Mouse (Mus musculus): Measurements from ENCODE around the gene Idh3g. TPM values are rescaled to one million over a fixed set of nuclear protein-coding genes. Genes with fewer than 3 reads are reported as not detected.

Gene Idh3g
- 100 to 1,000 TPM; 347 to 391 (median 361) TPM for total RNA-seq (2022)

GRCm38 (mm10) chrX:73786364-73787224 lies at the start of gene Idh3g, which contains the start of gene Ssr4:
Gene Idh3g, minus strand, starts transcription at chrX:73786897.
Gene Ssr4, plus strand, starts transcription at chrX:73787028.
- DNase-seq (ENCODE audit: low spot score in 2 of 2) = peak; percentile 86 to 88

GRCm38 (mm10) chrX:73835731-73836130 lies 49.0 kb upstream of the Idh3g start:
- DNase-seq (ENCODE audit: low spot score in 2 of 2) = no peak

GRCm38 (mm10) chrX:73824185-73825151 lies 37.8 kb upstream of the Idh3g start, which contains the start of gene Pdzd4:
Gene Pdzd4, minus strand, starts transcription at chrX:73824969.
- DNase-seq (ENCODE audit: low spot score in 2 of 2) = peak; percentile 2 to 8

- DNase-seq (ENCODE audit: low spot score in 2 of 2) = no peak
Observed at GRCm38 (mm10) chrX:73823747-73824146, 37.0 kb upstream of the Idh3g start.

GRCm38 (mm10) chrX:73816596-73817314 lies 30.1 kb upstream of the Idh3g start:
- no peak for DNase-seq (ENCODE audit: low spot score in 2 of 2)

- DNase-seq (ENCODE audit: low spot score in 2 of 2) = no peak
Observed at GRCm38 (mm10) chrX:73815072-73815471, 28.4 kb upstream of the Idh3g start.

- DNase-seq (ENCODE audit: low spot score in 2 of 2) = no peak
Observed at GRCm38 (mm10) chrX:73805814-73806213, 19.1 kb upstream of the Idh3g start.

- peak; percentile 58 to 61 for DNase-seq (ENCODE audit: low spot score in 2 of 2)
Observed at GRCm38 (mm10) chrX:73798502-73798901, 11.8 kb upstream of the Idh3g start.

- DNase-seq (ENCODE audit: low spot score in 2 of 2) = no peak
Observed at GRCm38 (mm10) chrX:73797511-73797910, 10.8 kb upstream of the Idh3g start.

- DNase-seq (ENCODE audit: low spot score in 2 of 2) = no peak
Observed at GRCm38 (mm10) chrX:73793505-73793904, 6.8 kb upstream of the Idh3g start.

GRCm38 (mm10) chrX:73793039-73793438 lies 6.3 kb upstream of the Idh3g start:
- DNase-seq (ENCODE audit: low spot score in 2 of 2) = no peak

- DNase-seq (ENCODE audit: low spot score in 2 of 2) = no peak
Observed at GRCm38 (mm10) chrX:73788501-73788900, 1.8 kb upstream of the Idh3g start.

GRCm38 (mm10) chrX:73787225-73787558 lies 495 bp upstream of the Idh3g start:
- no peak for DNase-seq (ENCODE audit: low spot score in 2 of 2)

- DNase-seq (ENCODE audit: low spot score in 2 of 2) = no peak
Observed at GRCm38 (mm10) chrX:73785666-73786065, 1.0 kb downstream of the Idh3g start.

GRCm38 (mm10) chrX:73782227-73782626 lies 4.5 kb downstream of the Idh3g start:
- no peak for DNase-seq (ENCODE audit: low spot score in 2 of 2)

- no peak for DNase-seq (ENCODE audit: low spot score in 2 of 2)
Observed at GRCm38 (mm10) chrX:73774802-73775483, 11.8 kb downstream of the Idh3g start.

GRCm38 (mm10) chrX:73774168-73774760 lies 12.4 kb downstream of the Idh3g start, which contains the start of gene Srpk3:
Gene Srpk3, plus strand, starts transcription at chrX:73774405.
- peak; percentile 33 to 54 for DNase-seq (ENCODE audit: low spot score in 2 of 2)

- DNase-seq (ENCODE audit: low spot score in 2 of 2) = no peak
Observed at GRCm38 (mm10) chrX:73767267-73767666, 19.4 kb downstream of the Idh3g start.

- peak in 1 of 2 experiments; percentile 32 for DNase-seq (ENCODE audit: low spot score in 2 of 2)
Observed at GRCm38 (mm10) chrX:73765311-73765710, 21.4 kb downstream of the Idh3g start.

- DNase-seq (ENCODE audit: low spot score in 2 of 2) = no peak
Observed at GRCm38 (mm10) chrX:73758611-73759290, 27.9 kb downstream of the Idh3g start.
